Mouse (Mus musculus): ENCODE results near the gene Cyp20a1. TPM values are rescaled to one million over a fixed set of nuclear protein-coding genes. Genes with fewer than 3 reads are reported as not detected.

Cyp20a1 gene
- 9.0 and 10.7 TPM in 2 replicates for polyA plus RNA-seq (2015; fragmentation: Nextera tagmentation; extraction: Ambion mirVana)

- peaks cover 12% of the 10 kb centered on the region for H3K4me1 ChIP-seq (replicated peaks; ENCODE audit: control insufficient read depth, insufficient read depth, low read length)
- WGBS, result 1% methylated on average over 60 of the region's 60 CpGs
- no peaks in the 10 kb centered on the region for H3K9me3 ChIP-seq (ENCODE audit: control insufficient read depth, low read length)
- peak within 1 kb of the TSS; percentile 91 for H3K27ac ChIP-seq (ENCODE audit: low read length)
- peak within 1 kb of the TSS; percentile 82 for H3K4me3 ChIP-seq (replicated peaks; ENCODE audit: low read length)
- peak; percentile 99 for ATAC-seq
- H3K27me3 ChIP-seq (replicated peaks; ENCODE audit: control insufficient read depth, insufficient read depth, low read length), result no peaks in the 10 kb centered on the region
- peak within 1 kb of the TSS; percentile 82 for H3K9ac ChIP-seq (replicated peaks; ENCODE audit: low read depth, low read length)
- no peaks in the 10 kb centered on the region for H3K36me3 ChIP-seq (ENCODE audit: control insufficient read depth, insufficient read depth)
- H3K4me2 ChIP-seq (ENCODE audit: low read length), result peak within 1 kb of the TSS; percentile 93
Measured at GRCm38 (mm10) chr1:60342808-60343629, at the start of gene Cyp20a1. Gene Cyp20a1, plus strand, starts transcription at chr1:60343323.

DNA sequence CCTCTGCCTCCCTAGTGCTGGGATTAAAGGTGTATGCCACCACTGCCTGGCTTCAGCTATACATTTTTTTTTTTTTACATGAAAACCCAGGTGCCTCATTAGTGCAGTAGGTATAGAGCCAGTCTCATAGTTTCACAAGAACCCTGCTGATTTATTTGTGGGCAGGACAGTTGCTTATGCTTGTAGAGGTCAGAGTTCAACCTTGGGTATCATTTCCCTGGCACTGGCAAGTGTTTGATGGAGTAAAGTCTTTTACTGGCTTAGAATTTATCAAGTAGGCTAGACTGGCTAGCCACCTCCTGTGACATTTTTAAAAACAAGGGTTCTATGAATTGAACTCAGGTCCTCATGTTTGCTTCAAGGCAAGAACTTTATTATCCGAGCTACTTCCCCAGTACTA lies 49.2 kb upstream of the Cyp20a1 start:
- no peak overlapping the region for H3K27ac ChIP-seq (ENCODE audit: low read length)
- no peak overlapping the region for H3K4me3 ChIP-seq (replicated peaks; ENCODE audit: low read length)
- no peaks in the 10 kb centered on the region for H3K27me3 ChIP-seq (replicated peaks; ENCODE audit: control insufficient read depth, insufficient read depth, low read length)
- no peak for ATAC-seq
- no peaks in the 10 kb centered on the region for H3K4me1 ChIP-seq (replicated peaks; ENCODE audit: control insufficient read depth, insufficient read depth, low read length)
- H3K36me3 ChIP-seq (ENCODE audit: control insufficient read depth, insufficient read depth), result peaks cover 10% of the 10 kb centered on the region; the same call in 1 of the 2 replicates
- WGBS, result 74% methylated on average over 1 of the region's 1 CpGs
- no peak overlapping the region for H3K9ac ChIP-seq (replicated peaks; ENCODE audit: low read depth, low read length)
- H3K4me2 ChIP-seq (ENCODE audit: low read length), result no peak overlapping the region
- no peaks in the 10 kb centered on the region for H3K9me3 ChIP-seq (ENCODE audit: control insufficient read depth, low read length)

- H3K4me1 ChIP-seq (replicated peaks; ENCODE audit: control insufficient read depth, insufficient read depth, low read length), result peaks cover 12% of the 10 kb centered on the region
- peak overlapping the region; percentile 82 for H3K9ac ChIP-seq (replicated peaks; ENCODE audit: low read depth, low read length)
- no peaks in the 10 kb centered on the region for H3K27me3 ChIP-seq (replicated peaks; ENCODE audit: control insufficient read depth, insufficient read depth, low read length)
- peak overlapping the region; percentile 91 for H3K27ac ChIP-seq (ENCODE audit: low read length)
- H3K4me2 ChIP-seq (ENCODE audit: low read length), result peak overlapping the region; percentile 93
- H3K4me3 ChIP-seq (replicated peaks; ENCODE audit: low read length), result peak overlapping the region; percentile 82
- H3K9me3 ChIP-seq (ENCODE audit: control insufficient read depth, low read length), result no peaks in the 10 kb centered on the region
- no peaks in the 10 kb centered on the region for H3K36me3 ChIP-seq (ENCODE audit: control insufficient read depth, insufficient read depth)
- WGBS, result 2% methylated on average over 14 of the region's 14 CpGs
- ATAC-seq, result peak; percentile 7
Measured at GRCm38 (mm10) chr1:60343630-60344455, 720 bp downstream of the Cyp20a1 start.

GRCm38 (mm10) chr1:60344670-60345069 lies 1.5 kb downstream of the Cyp20a1 start:
- Histone ChIP-seq H3K27ac (ENCODE audit: low read length) (no peak overlapping the region), H3K4me3 (replicated peaks; ENCODE audit: low read length) (no peak overlapping the region), H3K27me3 (replicated peaks; ENCODE audit: control insufficient read depth, insufficient read depth, low read length) (no peaks in the 10 kb centered on the region), H3K9me3 (ENCODE audit: control insufficient read depth, low read length) (peaks cover under 1% of the 10 kb centered on the region; the same call in 1 of the 2 replicates), H3K9ac (replicated peaks; ENCODE audit: low read depth, low read length) (no peak overlapping the region), H3K4me1 (replicated peaks; ENCODE audit: control insufficient read depth, insufficient read depth, low read length) (peaks cover 12% of the 10 kb centered on the region), H3K36me3 (ENCODE audit: control insufficient read depth, insufficient read depth) (no peaks in the 10 kb centered on the region), H3K4me2 (ENCODE audit: low read length) (no peak overlapping the region)
- no peak for ATAC-seq
- 94% methylated on average over 6 of the region's 6 CpGs for WGBS

GRCm38 (mm10) chr1:60345712-60346111 lies 2.6 kb downstream of the Cyp20a1 start:
- 94% methylated on average over 2 of the region's 2 CpGs for WGBS
- H3K36me3 ChIP-seq (ENCODE audit: control insufficient read depth, insufficient read depth), result no peaks in the 10 kb centered on the region
- H3K27ac ChIP-seq (ENCODE audit: low read length), result no peak overlapping the region
- H3K4me2 ChIP-seq (ENCODE audit: low read length), result no peak overlapping the region
- H3K27me3 ChIP-seq (replicated peaks; ENCODE audit: control insufficient read depth, insufficient read depth, low read length), result no peaks in the 10 kb centered on the region
- H3K9ac ChIP-seq (replicated peaks; ENCODE audit: low read depth, low read length), result no peak overlapping the region
- H3K4me3 ChIP-seq (replicated peaks; ENCODE audit: low read length), result no peak overlapping the region
- peaks cover 12% of the 10 kb centered on the region for H3K4me1 ChIP-seq (replicated peaks; ENCODE audit: control insufficient read depth, insufficient read depth, low read length)
- peaks cover 5% of the 10 kb centered on the region; the same call in 1 of the 2 replicates for H3K9me3 ChIP-seq (ENCODE audit: control insufficient read depth, low read length)
- no peak for ATAC-seq

- Histone ChIP-seq H3K4me3 (replicated peaks; ENCODE audit: low read length) (no peak overlapping the region), H3K4me2 (ENCODE audit: low read length) (no peak overlapping the region), H3K27me3 (replicated peaks; ENCODE audit: control insufficient read depth, insufficient read depth, low read length) (no peaks in the 10 kb centered on the region), H3K27ac (ENCODE audit: low read length) (no peak overlapping the region), H3K36me3 (ENCODE audit: control insufficient read depth, insufficient read depth) (no peaks in the 10 kb centered on the region), H3K4me1 (replicated peaks; ENCODE audit: control insufficient read depth, insufficient read depth, low read length) (no peaks in the 10 kb centered on the region), H3K9ac (replicated peaks; ENCODE audit: low read depth, low read length) (no peak overlapping the region), H3K9me3 (ENCODE audit: control insufficient read depth, low read length) (peaks cover 5% of the 10 kb centered on the region; the same call in 1 of the 2 replicates)
- ATAC-seq, result no peak
- 92% methylated on average over 5 of the region's 5 CpGs for WGBS
Measured at GRCm38 (mm10) chr1:60352786-60353185, 9.7 kb downstream of the Cyp20a1 start.

DNA sequence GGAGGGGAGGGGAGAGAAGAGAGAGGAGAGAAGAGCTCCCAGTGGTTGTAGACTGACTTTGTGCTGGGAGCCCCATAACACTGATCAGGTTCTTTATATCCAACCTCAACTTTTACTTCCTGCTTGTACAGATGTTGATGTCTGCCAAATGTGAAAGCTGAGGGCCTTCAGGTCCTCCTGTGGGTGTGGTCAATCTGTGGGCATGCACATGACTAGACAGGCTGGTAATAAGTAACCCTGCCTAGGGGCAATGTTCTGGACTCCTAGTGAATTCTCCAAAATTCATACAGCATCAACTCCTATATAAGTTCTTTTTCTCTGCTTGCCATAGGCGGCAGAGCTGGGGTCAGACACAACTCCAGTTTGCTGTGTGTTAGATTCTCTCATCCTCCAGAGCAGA lies 18.5 kb downstream of the Cyp20a1 start:
- H3K4me2 ChIP-seq (ENCODE audit: low read length), result no peak overlapping the region
- H3K27me3 ChIP-seq (replicated peaks; ENCODE audit: control insufficient read depth, insufficient read depth, low read length), result no peaks in the 10 kb centered on the region
- H3K27ac ChIP-seq (ENCODE audit: low read length), result no peak overlapping the region
- no peak overlapping the region for H3K9ac ChIP-seq (replicated peaks; ENCODE audit: low read depth, low read length)
- ATAC-seq, result no peak
- H3K4me1 ChIP-seq (replicated peaks; ENCODE audit: control insufficient read depth, insufficient read depth, low read length), result no peaks in the 10 kb centered on the region
- H3K9me3 ChIP-seq (ENCODE audit: control insufficient read depth, low read length), result no peaks in the 10 kb centered on the region
- no peaks in the 10 kb centered on the region for H3K36me3 ChIP-seq (ENCODE audit: control insufficient read depth, insufficient read depth)
- 92% methylated on average over 1 of the region's 1 CpGs for WGBS
- no peak overlapping the region for H3K4me3 ChIP-seq (replicated peaks; ENCODE audit: low read length)

DNA sequence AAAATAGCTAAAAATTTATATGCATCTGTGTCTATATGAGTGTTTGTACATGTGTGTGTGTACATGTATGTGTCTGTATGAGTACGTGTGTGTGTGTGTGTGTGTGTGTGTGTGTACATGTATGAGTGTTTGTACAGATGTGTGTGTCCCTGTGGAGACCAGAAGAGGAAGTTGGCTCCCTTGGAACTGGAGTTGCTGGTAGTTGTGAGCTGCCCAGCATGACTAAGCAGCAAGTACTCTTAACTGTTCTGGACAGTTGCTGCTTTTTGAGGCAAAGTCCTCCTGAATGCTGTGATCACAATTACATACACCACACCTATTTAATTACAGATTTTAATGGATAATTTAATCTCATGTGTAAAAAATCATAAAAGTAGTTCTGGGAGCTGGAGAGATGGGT lies 33.4 kb downstream of the Cyp20a1 start:
- 87% methylated on average over 1 of the region's 1 CpGs for WGBS
- no peaks in the 10 kb centered on the region for H3K9me3 ChIP-seq (ENCODE audit: control insufficient read depth, low read length)
- no peak overlapping the region for H3K4me2 ChIP-seq (ENCODE audit: low read length)
- no peak overlapping the region for H3K27ac ChIP-seq (ENCODE audit: low read length)
- no peak overlapping the region for H3K9ac ChIP-seq (replicated peaks; ENCODE audit: low read depth, low read length)
- no peaks in the 10 kb centered on the region for H3K4me1 ChIP-seq (replicated peaks; ENCODE audit: control insufficient read depth, insufficient read depth, low read length)
- ATAC-seq, result no peak
- no peaks in the 10 kb centered on the region for H3K27me3 ChIP-seq (replicated peaks; ENCODE audit: control insufficient read depth, insufficient read depth, low read length)
- H3K4me3 ChIP-seq (replicated peaks; ENCODE audit: low read length), result no peak overlapping the region
- H3K36me3 ChIP-seq (ENCODE audit: control insufficient read depth, insufficient read depth), result peaks cover 2% of the 10 kb centered on the region

DNA sequence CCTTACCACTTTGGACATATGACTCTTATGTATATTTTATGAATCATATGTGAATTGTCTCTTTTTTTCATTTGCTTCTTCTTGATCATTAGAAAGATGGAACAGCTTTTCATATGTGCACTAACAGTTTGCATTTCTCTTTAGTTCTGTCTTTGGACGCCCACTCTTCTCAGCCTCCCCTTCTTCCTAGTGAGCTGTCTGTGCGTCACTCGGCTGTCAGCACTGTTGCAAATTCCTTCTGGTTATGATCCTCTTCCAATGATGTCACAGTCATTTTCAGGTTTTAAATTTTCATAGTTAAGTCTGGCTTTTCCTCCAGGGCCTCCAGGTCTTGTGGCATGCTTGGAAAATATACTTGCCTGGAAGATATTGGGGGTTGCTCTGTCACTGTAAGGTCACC lies 38.8 kb downstream of the Cyp20a1 start:
- H3K9me3 ChIP-seq (ENCODE audit: control insufficient read depth, low read length), result no peaks in the 10 kb centered on the region
- H3K4me2 ChIP-seq (ENCODE audit: low read length), result no peak overlapping the region
- H3K27me3 ChIP-seq (replicated peaks; ENCODE audit: control insufficient read depth, insufficient read depth, low read length), result no peaks in the 10 kb centered on the region
- H3K36me3 ChIP-seq (ENCODE audit: control insufficient read depth, insufficient read depth), result no peaks in the 10 kb centered on the region
- H3K9ac ChIP-seq (replicated peaks; ENCODE audit: low read depth, low read length), result no peak overlapping the region
- no peak overlapping the region for H3K4me3 ChIP-seq (replicated peaks; ENCODE audit: low read length)
- no peak for ATAC-seq
- 93% methylated on average over 3 of the region's 3 CpGs for WGBS
- no peak overlapping the region for H3K27ac ChIP-seq (ENCODE audit: low read length)
- no peaks in the 10 kb centered on the region for H3K4me1 ChIP-seq (replicated peaks; ENCODE audit: control insufficient read depth, insufficient read depth, low read length)
